Mouse (Mus musculus) hindbrain, embryonic 14.5 days (tissue): ENCODE measurements around the gene Wdr31. TPM values are rescaled to one million over a fixed set of nuclear protein-coding genes. Genes with fewer than 3 reads are reported as not detected.

Source experiments
- ATAC-seq: fragments of 200-750 bp; cut with Nextera tagmentation; 2 replicates; pipeline ENCODE4 v1.8.0; 2017; ENCODE audit warnings: moderate number of reproducible peaks, mild to moderate bottlenecking, moderate TSS enrichment, moderate library complexity; ENCODE audit not compliant: low FRiP score
- DNase-seq: peaks from one replicate; pipeline ENCODE4 v3.0.0-alpha.2; 2015; ENCODE audit warnings: low spot score
- H3K27ac ChIP-seq: fragments of 300-500 bp; sonication (generic); 2 replicates; pipeline ENCODE4 v1.5.1; 2014; ENCODE audit warnings: mild to moderate bottlenecking, moderate library complexity
- H3K27me3 ChIP-seq: fragments of 300-500 bp; sonication (generic); 2 replicates; pipeline ENCODE4 v1.6.1; 2014; ENCODE audit warnings: mild to moderate bottlenecking, low read length, mixed read lengths; ENCODE audit not compliant: control insufficient read depth, insufficient read depth
- H3K36me3 ChIP-seq: fragments of 300-500 bp; sonication (generic); replicated peaks from 2 replicates; pipeline ENCODE4 v1.6.1; 2014; ENCODE audit not compliant: control insufficient read depth, insufficient read depth
- H3K4me1 ChIP-seq: fragments of 300-500 bp; sonication (generic); replicated peaks from 2 replicates; pipeline ENCODE4 v1.6.1; 2014; ENCODE audit warnings: antibody characterized with exemption, low read length, mixed read lengths; ENCODE audit not compliant: control insufficient read depth, insufficient read depth
- H3K4me2 ChIP-seq: fragments of 300-500 bp; sonication (generic); replicated peaks from 2 replicates; pipeline ENCODE4 v1.6.1; 2014; ENCODE audit warnings: mild to moderate bottlenecking, moderate library complexity
- H3K4me3 ChIP-seq: fragments of 300-500 bp; sonication (generic); replicated peaks from 2 replicates; pipeline ENCODE4 v1.5.1; 2014; ENCODE audit warnings: mild to moderate bottlenecking, low read length
- H3K9ac ChIP-seq: fragments of 300-500 bp; sonication (generic); 2 replicates; pipeline ENCODE4 v1.6.1; 2014
- H3K9me3 ChIP-seq: fragments of 300-500 bp; sonication (generic); 2 replicates; pipeline ENCODE4 v1.6.1; 2016; ENCODE audit warnings: low read length; ENCODE audit not compliant: control insufficient read depth
- WGBS: fragments of 180-500 bp; shearing (Covaris S2); extraction: QIAGEN DNeasy Blood & Tissue Kit; methylation state at CpG from one replicate; pipeline ENCODE4 v1.1.7; 2014; 5-methylcytosine and 5-hydroxymethylcytosine counted together
- polyA plus RNA-seq: library from polyadenylated mRNA; unstranded; fragments of >200 nt; fragmentation: Nextera tagmentation; extraction: Ambion mirVana; gene quantifications from 2 replicates; pipeline ENCODE4 v1.2.1, GENCODE M21; 2014

Gene Wdr31
- polyA plus RNA-seq, 1 experiment from 2014 or later: 13.5 TPM

DNA sequence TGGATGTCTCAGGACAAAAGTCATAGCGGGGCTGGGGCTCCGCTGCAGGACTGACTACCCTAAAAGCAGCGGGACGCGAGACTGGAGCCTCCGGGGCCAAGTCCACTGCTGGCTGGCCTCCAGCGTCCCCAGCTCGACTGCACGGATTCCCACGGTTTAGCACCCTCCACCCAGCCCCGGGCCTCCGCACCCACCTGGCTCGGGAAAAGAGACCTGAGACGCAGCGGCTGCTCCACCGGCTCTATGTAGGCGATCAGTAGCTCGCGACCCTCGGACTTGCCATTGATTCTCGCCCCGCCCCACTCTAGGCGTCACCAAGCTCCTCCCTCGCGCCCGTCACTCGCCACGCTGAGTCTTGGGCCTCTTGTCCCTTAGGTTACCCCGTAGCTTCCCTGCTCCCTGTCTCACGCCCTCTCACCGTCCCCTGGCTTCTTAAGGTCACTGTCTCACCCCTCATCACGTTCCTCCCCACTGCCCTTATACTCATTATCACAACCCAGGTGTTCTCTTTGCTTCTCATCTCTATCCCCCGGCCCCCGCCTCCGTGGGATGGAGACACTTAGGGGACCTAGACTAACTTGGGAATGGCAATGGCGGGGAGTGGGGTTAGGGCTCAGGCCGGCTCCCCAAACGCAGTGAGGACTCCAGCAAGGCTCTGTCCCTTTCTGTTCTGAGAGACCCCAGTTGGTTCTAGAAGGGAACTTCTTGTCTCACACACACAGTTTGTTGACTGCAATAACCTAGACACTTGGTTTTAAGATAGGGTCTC lies 31.5 kb upstream of the Wdr31 start:
- H3K4me1 ChIP-seq: 0 out of 2 replicates have a peak, but pooled peaks cover 7% of the 10 kb centered on the region
- peaks cover 12% of the 10 kb centered on the region; the same call in 1 of the 2 replicates for H3K36me3 ChIP-seq
- peak overlapping the region; percentile 83 for H3K9ac ChIP-seq
- H3K4me3 ChIP-seq: peak overlapping the region; percentile 78
- no peaks in the 10 kb centered on the region for H3K9me3 ChIP-seq
- peak overlapping the region; percentile 55 for H3K4me2 ChIP-seq
- peak overlapping the region; percentile 68; the same call in 1 of the 2 replicates for H3K27ac ChIP-seq
- peak; percentile 87 for DNase-seq
- 2% methylated on average over 38 of the region's 38 CpGs for WGBS
- H3K27me3 ChIP-seq: no peaks in the 10 kb centered on the region
- peak; percentile 97 for ATAC-seq

- Histone ChIP-seq H3K9me3 (no peaks in the 10 kb centered on the region), H3K36me3 (peaks cover 12% of the 10 kb centered on the region; the same call in 1 of the 2 replicates), H3K4me3 (peak overlapping the region; percentile 78), H3K4me1 (0 out of 2 replicates have a peak, but pooled peaks cover 7% of the 10 kb centered on the region), H3K4me2 (peak overlapping the region; percentile 55), H3K27ac (peak overlapping the region; percentile 68; the same call in 1 of the 2 replicates), H3K27me3 (no peaks in the 10 kb centered on the region), H3K9ac (peak overlapping the region; percentile 83)
- 3% methylated on average over 7 of the region's 7 CpGs for WGBS
- DNase-seq (no peak), ATAC-seq (peak; percentile 1; the same call in 1 of the 2 replicates)
Measured at GRCm38 (mm10) chr4:62501534-62501933, 30.8 kb upstream of the Wdr31 start.

DNA sequence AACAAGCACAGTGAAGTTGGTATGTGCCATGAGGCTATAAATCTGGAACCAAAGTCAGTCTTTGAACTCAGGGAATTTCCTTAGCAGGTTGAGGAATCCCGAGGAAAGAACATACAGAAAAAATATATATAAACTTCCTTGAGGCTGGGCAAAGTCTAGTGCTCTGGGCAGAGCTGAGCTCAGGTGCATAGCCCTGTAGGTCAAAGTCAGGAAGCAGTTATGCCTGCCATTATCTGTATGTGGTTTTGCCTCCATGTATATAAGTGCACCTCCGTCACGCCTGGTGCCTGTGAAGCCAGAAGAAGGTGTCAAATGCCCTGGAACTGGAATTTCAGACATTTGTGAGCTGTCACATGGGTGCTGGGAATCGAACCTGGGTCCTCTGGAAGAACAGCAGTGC lies 30.1 kb upstream of the Wdr31 start:
- WGBS: 95% methylated on average over 4 of the region's 4 CpGs
- no peak overlapping the region for H3K4me3 ChIP-seq
- peaks cover 12% of the 10 kb centered on the region; the same call in 1 of the 2 replicates for H3K36me3 ChIP-seq
- DNase-seq: no peak
- H3K4me1 ChIP-seq: 0 out of 2 replicates have a peak, but pooled peaks cover 7% of the 10 kb centered on the region
- ATAC-seq: no peak
- no peaks in the 10 kb centered on the region for H3K9me3 ChIP-seq
- no peaks in the 10 kb centered on the region for H3K27me3 ChIP-seq
- no peak overlapping the region for H3K9ac ChIP-seq
- H3K27ac ChIP-seq: no peak overlapping the region
- peak overlapping the region; percentile 55; the same call in 1 of the 2 replicates for H3K4me2 ChIP-seq

DNA sequence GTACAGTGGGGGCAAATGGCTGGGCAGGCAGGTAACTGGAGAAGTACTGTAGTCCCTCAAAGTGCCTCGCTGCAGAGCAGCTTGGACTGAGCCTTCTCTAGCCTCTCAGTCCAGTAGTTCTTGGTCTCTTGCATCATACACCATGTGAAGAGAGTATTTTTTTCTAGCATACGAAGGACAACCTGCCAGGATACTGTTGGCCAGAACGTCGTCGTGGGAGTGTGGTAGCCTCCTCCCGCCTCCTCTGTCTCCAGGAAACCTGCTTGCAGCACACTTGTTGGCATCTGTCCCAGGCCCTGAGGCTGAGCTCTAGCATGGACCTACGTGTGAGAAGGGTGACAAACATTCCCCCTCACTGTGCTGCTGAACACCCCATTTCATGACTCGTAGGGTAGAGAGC lies 26.1 kb upstream of the Wdr31 start:
- no peak overlapping the region for H3K4me3 ChIP-seq
- 0 out of 2 replicates have a peak, but pooled peaks cover 7% of the 10 kb centered on the region for H3K4me1 ChIP-seq
- 63% methylated on average over 8 of the region's 8 CpGs for WGBS
- H3K9ac ChIP-seq: no peak overlapping the region
- H3K9me3 ChIP-seq: no peaks in the 10 kb centered on the region
- ATAC-seq: peak; percentile 12; the same call in 1 of the 2 replicates
- H3K27me3 ChIP-seq: no peaks in the 10 kb centered on the region
- DNase-seq: no peak
- H3K27ac ChIP-seq: no peak overlapping the region
- peaks cover 12% of the 10 kb centered on the region; the same call in 1 of the 2 replicates for H3K36me3 ChIP-seq
- no peak overlapping the region for H3K4me2 ChIP-seq

- DNase-seq (no peak), ATAC-seq (no peak)
- 84% methylated on average over 8 of the region's 8 CpGs for WGBS
Measured at GRCm38 (mm10) chr4:62495946-62496345, 25.2 kb upstream of the Wdr31 start.

GRCm38 (mm10) chr4:62494230-62494629 lies 23.5 kb upstream of the Wdr31 start:
- no peak for ATAC-seq

More at GRCm38 (mm10) chr4:62495946-62496345, 25.2 kb upstream of the Wdr31 start:
- no peak overlapping the region for H3K27ac ChIP-seq
- peaks cover 12% of the 10 kb centered on the region; the same call in 1 of the 2 replicates for H3K36me3 ChIP-seq
- H3K4me1 ChIP-seq: 0 out of 2 replicates have a peak, but pooled peaks cover 1% of the 10 kb centered on the region
- no peaks in the 10 kb centered on the region for H3K9me3 ChIP-seq
- H3K27me3 ChIP-seq: no peaks in the 10 kb centered on the region
- no peak overlapping the region for H3K4me3 ChIP-seq
- H3K9ac ChIP-seq: no peak overlapping the region
- no peak overlapping the region for H3K4me2 ChIP-seq

DNA sequence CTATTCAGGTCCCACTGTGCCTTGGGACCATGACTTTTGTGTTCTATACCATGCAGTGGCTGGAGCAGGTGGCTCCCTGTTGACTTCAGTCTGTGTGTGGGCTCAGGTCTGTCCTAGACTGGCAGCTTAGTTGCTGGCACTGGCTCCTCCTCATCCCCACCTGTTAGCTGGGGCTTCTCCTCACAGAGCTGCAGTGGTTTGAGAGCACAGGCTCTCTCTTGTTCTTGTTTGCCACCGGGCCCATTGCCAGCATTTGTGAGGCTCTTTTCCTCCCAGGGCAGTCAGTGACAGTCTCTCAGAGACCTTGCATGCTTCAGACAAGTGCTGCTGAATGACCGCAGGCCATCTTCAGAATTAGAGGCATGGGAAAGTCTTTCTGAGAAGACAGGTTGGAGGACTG lies 22.0 kb upstream of the Wdr31 start:
- 87% methylated on average over 2 of the region's 2 CpGs for WGBS
- ATAC-seq (no peak), DNase-seq (no peak)

More at GRCm38 (mm10) chr4:62494230-62494629, 23.5 kb upstream of the Wdr31 start:
- H3K4me3 ChIP-seq: no peak overlapping the region
- H3K9me3 ChIP-seq: no peaks in the 10 kb centered on the region
- H3K4me2 ChIP-seq: no peak overlapping the region
- H3K27me3 ChIP-seq: no peaks in the 10 kb centered on the region
- DNase-seq: no peak
- H3K9ac ChIP-seq: no peak overlapping the region
- WGBS: 71% methylated on average over 9 of the region's 9 CpGs
- H3K36me3 ChIP-seq: peaks cover 12% of the 10 kb centered on the region; the same call in 1 of the 2 replicates
- no peak overlapping the region for H3K27ac ChIP-seq
- no peaks in the 10 kb centered on the region for H3K4me1 ChIP-seq

GRCm38 (mm10) chr4:62487914-62488313 lies 17.2 kb upstream of the Wdr31 start:
- no peaks in the 10 kb centered on the region for H3K9me3 ChIP-seq
- no peak overlapping the region for H3K4me3 ChIP-seq
- H3K4me2 ChIP-seq: no peak overlapping the region
- ATAC-seq (no peak), DNase-seq (no peak)
- H3K9ac ChIP-seq: no peak overlapping the region
- no peaks in the 10 kb centered on the region for H3K27me3 ChIP-seq
- WGBS: 68% methylated on average over 2 of the region's 2 CpGs
- no peaks in the 10 kb centered on the region for H3K4me1 ChIP-seq
- no peaks in the 10 kb centered on the region for H3K36me3 ChIP-seq
- H3K27ac ChIP-seq: no peak overlapping the region

More for the DNA sequence above, 22.0 kb upstream of the Wdr31 start:
- Histone ChIP-seq H3K4me3 (no peak overlapping the region), H3K9me3 (no peaks in the 10 kb centered on the region), H3K27ac (no peak overlapping the region), H3K4me1 (no peaks in the 10 kb centered on the region), H3K9ac (no peak overlapping the region), H3K27me3 (no peaks in the 10 kb centered on the region), H3K36me3 (peaks cover 2% of the 10 kb centered on the region; the same call in 1 of the 2 replicates), H3K4me2 (no peak overlapping the region)

- ATAC-seq: no peak
- no peaks in the 10 kb centered on the region for H3K9me3 ChIP-seq
Measured at GRCm38 (mm10) chr4:62487172-62487571, 16.5 kb upstream of the Wdr31 start.

More at GRCm38 (mm10) chr4:62487172-62487571, 16.5 kb upstream of the Wdr31 start:
- Histone ChIP-seq H3K9ac (no peak overlapping the region), H3K4me2 (no peak overlapping the region), H3K27ac (no peak overlapping the region), H3K4me1 (no peaks in the 10 kb centered on the region), H3K27me3 (no peaks in the 10 kb centered on the region), H3K4me3 (no peak overlapping the region), H3K36me3 (no peaks in the 10 kb centered on the region)
- no peak for DNase-seq
- WGBS: 95% methylated on average over 5 of the region's 5 CpGs
